Mouse (Mus musculus) forebrain, embryonic 16.5 days (tissue): Measurements from ENCODE around the gene Olfr1367. TPM values are rescaled to one million over a fixed set of nuclear protein-coding genes. Genes with fewer than 3 reads are reported as not detected.

Experiments
- ATAC-seq: fragments of 200-750 bp; cut with Nextera tagmentation; 2 replicates; pipeline ENCODE4 v1.8.0; 2017; ENCODE audit warnings: mild to moderate bottlenecking, moderate library complexity
- H3K27ac ChIP-seq: fragments of 300-500 bp; sonication (generic); 2 replicates; pipeline ENCODE4 v1.5.1; 2014; ENCODE audit warnings: low read length, control low read depth
- H3K27me3 ChIP-seq: fragments of 300-500 bp; sonication (generic); replicated peaks from 2 replicates; pipeline ENCODE4 v1.6.1; 2014; ENCODE audit warnings: low read length; ENCODE audit not compliant: control insufficient read depth, insufficient read depth
- H3K36me3 ChIP-seq: fragments of 300-500 bp; sonication (generic); 2 replicates; pipeline ENCODE4 v1.6.1; 2014; ENCODE audit not compliant: control insufficient read depth, insufficient read depth
- H3K4me1 ChIP-seq: fragments of 300-500 bp; sonication (generic); replicated peaks from 2 replicates; pipeline ENCODE4 v1.6.1; 2014; ENCODE audit warnings: low read length; ENCODE audit not compliant: control insufficient read depth, insufficient read depth
- H3K4me2 ChIP-seq: fragments of 300-500 bp; sonication (generic); 2 replicates; pipeline ENCODE4 v1.6.1; 2014; ENCODE audit warnings: mild to moderate bottlenecking, low read length, control low read depth
- H3K4me3 ChIP-seq: fragments of 300-500 bp; sonication (generic); replicated peaks from 2 replicates; pipeline ENCODE4 v1.5.1; 2014; ENCODE audit warnings: mild to moderate bottlenecking, low read length, control low read depth
- H3K9ac ChIP-seq: fragments of 300-500 bp; sonication (generic); replicated peaks from 2 replicates; pipeline ENCODE4 v1.6.1; 2014; ENCODE audit warnings: low read depth, low read length, control low read depth
- H3K9me3 ChIP-seq: fragments of 300-500 bp; sonication (generic); 2 replicates; pipeline ENCODE4 v1.6.1; 2016; ENCODE audit warnings: low read length; ENCODE audit not compliant: control insufficient read depth
- WGBS: fragments of 180-500 bp; shearing (Covaris S2); extraction: QIAGEN DNeasy Blood & Tissue Kit; methylation state at CpG from one replicate; pipeline ENCODE4 v1.1.7; 2014; 5-methylcytosine and 5-hydroxymethylcytosine counted together
- polyA plus RNA-seq: library from polyadenylated mRNA; unstranded; fragments of >200 nt; fragmentation: Nextera tagmentation; extraction: Ambion mirVana; gene quantifications from 2 replicates; pipeline ENCODE4 v1.2.1, GENCODE M21; 2015

The Olfr1367 gene
- not detected in 2 replicates for polyA plus RNA-seq

GRCm38 (mm10) chr13:21346610-21347009 lies at the start of gene Olfr1367:
TSS of gene Olfr1367 (plus strand) at chr13:21346910.
- Histone ChIP-seq H3K9me3 (no peaks in the 10 kb centered on the region), H3K27me3 (no peaks in the 10 kb centered on the region), H3K4me2 (no peak within 1 kb of the TSS), H3K4me3 (no peak within 1 kb of the TSS), H3K4me1 (no peaks in the 10 kb centered on the region), H3K36me3 (no peaks in the 10 kb centered on the region), H3K27ac (no peak within 1 kb of the TSS), H3K9ac (no peak within 1 kb of the TSS)
- 96% methylated on average over 1 of the region's 1 CpGs for WGBS
- ATAC-seq, result no peak

DNA sequence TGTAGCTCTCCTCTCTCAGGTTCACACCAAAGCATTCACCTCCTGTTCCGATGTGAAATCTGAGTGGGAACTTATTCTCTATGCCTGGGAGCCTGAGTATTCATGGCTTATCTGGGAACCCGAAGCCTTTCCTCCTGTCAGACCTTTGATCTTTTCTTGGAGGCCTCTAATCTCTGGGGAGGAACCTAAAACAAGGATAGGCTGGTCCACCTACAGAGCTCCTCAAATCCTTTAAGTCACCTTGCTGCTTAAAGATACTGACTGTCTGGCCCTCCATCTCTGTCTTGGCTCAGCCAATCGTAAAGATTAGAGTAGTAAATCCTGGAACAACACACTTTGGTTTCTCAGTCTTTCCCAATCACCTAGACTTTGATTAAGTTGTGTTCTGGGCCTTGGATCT lies 48.2 kb upstream of the Olfr1367 start:
- Histone ChIP-seq H3K27me3 (no peaks in the 10 kb centered on the region), H3K36me3 (no peaks in the 10 kb centered on the region), H3K9me3 (no peaks in the 10 kb centered on the region), H3K9ac (no peak overlapping the region), H3K27ac (no peak overlapping the region), H3K4me1 (no peaks in the 10 kb centered on the region), H3K4me3 (no peak overlapping the region), H3K4me2 (no peak overlapping the region)
- WGBS, result 29% methylated on average over 3 of the region's 3 CpGs
- no peak for ATAC-seq

GRCm38 (mm10) chr13:21304483-21305066 lies 42.1 kb upstream of the Olfr1367 start:
- 81% methylated on average over 3 of the region's 3 CpGs for WGBS
- Histone ChIP-seq H3K27me3 (no peaks in the 10 kb centered on the region), H3K36me3 (no peaks in the 10 kb centered on the region), H3K4me3 (no peak overlapping the region), H3K9me3 (no peaks in the 10 kb centered on the region), H3K4me2 (no peak overlapping the region), H3K27ac (no peak overlapping the region), H3K9ac (no peak overlapping the region), H3K4me1 (no peaks in the 10 kb centered on the region)
- no peak for ATAC-seq

- WGBS, result 73% methylated on average over 2 of the region's 2 CpGs
- H3K27me3 ChIP-seq, result no peaks in the 10 kb centered on the region
- no peaks in the 10 kb centered on the region for H3K9me3 ChIP-seq
- H3K4me1 ChIP-seq, result no peaks in the 10 kb centered on the region
- H3K27ac ChIP-seq, result no peak overlapping the region
- H3K4me2 ChIP-seq, result no peak overlapping the region
- H3K9ac ChIP-seq, result no peak overlapping the region
- no peak for ATAC-seq
- H3K36me3 ChIP-seq, result no peaks in the 10 kb centered on the region
- no peak overlapping the region for H3K4me3 ChIP-seq
These were observed 36.9 kb upstream of the Olfr1367 start for GRCm38 (mm10) chr13:21309788-21310187.

DNA sequence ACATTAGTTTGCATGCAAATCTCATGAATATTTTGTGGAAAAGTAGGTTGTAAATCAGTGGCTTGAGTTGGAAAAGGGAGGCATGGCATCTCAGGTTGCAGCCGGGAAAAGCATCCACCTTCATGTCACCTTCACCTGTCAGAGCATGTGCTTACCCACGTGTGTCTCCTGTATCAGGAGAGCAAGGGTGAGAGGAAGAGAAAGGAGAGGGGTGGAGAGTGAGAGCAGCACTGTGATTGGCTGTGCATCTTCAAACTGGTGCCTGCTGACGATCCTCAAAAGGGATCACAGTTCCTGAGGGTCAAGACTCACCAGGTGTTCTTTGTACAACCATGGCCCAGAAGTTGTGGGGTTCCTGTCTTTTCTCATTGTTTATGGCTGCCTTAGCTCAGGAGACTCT lies 34.8 kb upstream of the Olfr1367 start, which contains the start of gene Gpx6:
Gene Gpx6 (plus strand): TSS at position 200 of the 400 bp plus-strand sequence.
- no peak for ATAC-seq

GRCm38 (mm10) chr13:21312854-21313253 lies 33.9 kb upstream of the Olfr1367 start:
- H3K4me2 ChIP-seq, result no peak overlapping the region
- no peaks in the 10 kb centered on the region for H3K36me3 ChIP-seq
- no peaks in the 10 kb centered on the region for H3K9me3 ChIP-seq
- no peaks in the 10 kb centered on the region for H3K4me1 ChIP-seq
- no peak for ATAC-seq
- no peak overlapping the region for H3K27ac ChIP-seq
- H3K9ac ChIP-seq, result no peak overlapping the region
- 52% methylated on average over 3 of the region's 5 CpGs for WGBS
- H3K4me3 ChIP-seq, result no peak overlapping the region
- H3K27me3 ChIP-seq, result no peaks in the 10 kb centered on the region

More for the DNA sequence above, 34.8 kb upstream of the Olfr1367 start, which contains the start of gene Gpx6:
- H3K4me2 ChIP-seq, result no peak within 1 kb of the TSS
- H3K27ac ChIP-seq, result no peak within 1 kb of the TSS
- no peaks in the 10 kb centered on the region for H3K27me3 ChIP-seq
- WGBS, result 17% methylated on average over 3 of the region's 3 CpGs
- H3K4me3 ChIP-seq, result no peak within 1 kb of the TSS
- no peaks in the 10 kb centered on the region for H3K9me3 ChIP-seq
- no peaks in the 10 kb centered on the region for H3K36me3 ChIP-seq
- no peak within 1 kb of the TSS for H3K9ac ChIP-seq
- H3K4me1 ChIP-seq, result no peaks in the 10 kb centered on the region

DNA sequence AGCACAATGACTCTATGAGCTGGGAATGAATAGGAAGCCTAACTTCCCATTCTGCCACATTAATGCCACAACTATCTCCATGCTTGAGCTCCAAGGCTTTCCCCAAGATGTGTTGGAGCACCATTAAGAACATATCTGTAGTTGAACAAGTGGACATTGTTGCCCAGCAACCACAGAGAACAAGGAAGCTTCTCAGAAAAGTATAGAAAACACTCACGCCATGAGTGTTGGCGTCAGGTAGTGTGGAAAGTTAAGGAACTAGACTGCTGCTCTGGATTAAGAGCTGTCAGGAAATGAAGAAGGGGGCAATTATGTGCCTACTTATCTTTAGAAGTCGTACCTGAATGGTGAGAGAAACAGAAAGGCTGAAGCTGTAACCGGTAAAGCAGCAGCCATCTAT lies 32.8 kb upstream of the Olfr1367 start:
- WGBS, result 85% methylated on average over 4 of the region's 4 CpGs
- no peaks in the 10 kb centered on the region for H3K36me3 ChIP-seq
- no peaks in the 10 kb centered on the region for H3K9me3 ChIP-seq
- no peak overlapping the region for H3K4me3 ChIP-seq
- H3K4me2 ChIP-seq, result no peak overlapping the region
- ATAC-seq, result no peak
- H3K27me3 ChIP-seq, result no peaks in the 10 kb centered on the region
- H3K4me1 ChIP-seq, result no peaks in the 10 kb centered on the region
- no peak overlapping the region for H3K27ac ChIP-seq
- H3K9ac ChIP-seq, result no peak overlapping the region

- H3K9me3 ChIP-seq, result no peaks in the 10 kb centered on the region
- WGBS, result 78% methylated on average over 3 of the region's 3 CpGs
- H3K4me3 ChIP-seq, result no peak overlapping the region
- H3K4me2 ChIP-seq, result no peak overlapping the region
- no peaks in the 10 kb centered on the region for H3K27me3 ChIP-seq
- H3K4me1 ChIP-seq, result peaks cover 4% of the 10 kb centered on the region
- ATAC-seq, result no peak
- H3K9ac ChIP-seq, result no peak overlapping the region
- H3K27ac ChIP-seq, result no peak overlapping the region
- H3K36me3 ChIP-seq, result no peaks in the 10 kb centered on the region
These were observed 26.4 kb upstream of the Olfr1367 start for GRCm38 (mm10) chr13:21320262-21320661.

DNA sequence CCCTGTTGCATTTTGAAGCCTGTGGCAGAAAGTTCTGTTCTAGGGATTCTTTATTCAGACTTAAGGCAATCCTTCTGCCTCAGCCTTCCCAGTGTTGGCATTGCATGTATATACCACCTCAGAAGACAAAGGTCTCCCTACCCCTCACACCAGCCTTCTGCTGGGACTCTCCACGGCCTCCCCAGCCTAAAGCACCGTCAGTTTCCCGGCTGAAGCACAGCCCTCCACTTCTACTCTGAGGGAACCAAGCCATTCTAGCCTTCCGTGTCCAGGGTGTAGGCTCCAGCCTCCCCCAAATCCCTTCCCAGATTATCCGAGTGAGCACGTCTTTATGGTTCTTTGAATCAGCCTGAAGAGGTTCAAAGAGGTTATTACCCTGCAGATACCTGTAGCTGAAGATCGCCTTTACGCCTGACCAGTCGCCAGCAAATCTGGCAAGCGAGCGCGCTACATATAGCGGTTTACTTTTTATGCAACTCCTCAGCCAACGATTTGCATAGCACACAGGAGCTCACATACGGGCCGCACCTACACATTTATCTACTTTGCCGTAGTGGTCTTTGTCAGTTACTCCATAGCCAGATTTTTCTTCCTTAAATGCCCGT lies 24.7 kb upstream of the Olfr1367 start:
- WGBS, result 3% methylated on average over 18 of the region's 18 CpGs
- Histone ChIP-seq H3K4me3 (peak overlapping the region; percentile 38), H3K4me1 (peaks cover 4% of the 10 kb centered on the region), H3K27ac (no peak overlapping the region), H3K9ac (0 out of 2 replicates have a peak overlapping the region, but pooled peaks have one; percentile 22), H3K27me3 (no peaks in the 10 kb centered on the region), H3K4me2 (peak overlapping the region; percentile 49), H3K36me3 (no peaks in the 10 kb centered on the region), H3K9me3 (no peaks in the 10 kb centered on the region)
- ATAC-seq, result no peak
